Mouse (Mus musculus) lung, postnatal 10 days (tissue): ENCODE measurements around the gene Ttc9b.

Source experiments
- DNase-seq: peaks from one replicate; pipeline ENCODE4 v3.0.0; 2021

Gene Ttc9b

DNA sequence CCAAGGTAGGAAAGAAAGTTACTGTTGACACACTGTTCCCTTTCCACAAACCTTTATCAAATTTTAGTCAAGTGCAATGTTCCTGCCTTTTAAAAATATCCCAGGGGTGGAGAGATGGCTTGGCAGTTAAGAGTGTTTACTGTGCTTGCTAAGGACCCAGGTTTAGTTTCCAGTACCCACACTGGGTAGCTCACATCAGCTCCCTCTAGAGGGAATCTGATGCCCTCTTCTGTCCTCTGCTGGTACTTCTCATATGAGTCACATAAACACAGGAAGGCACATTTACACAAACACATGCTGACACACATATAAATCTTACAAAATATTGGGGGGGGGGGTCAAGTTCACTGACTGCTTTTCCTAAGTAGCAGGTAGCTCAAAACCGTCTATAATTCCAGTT is 9.2 kb upstream of the Ttc9b start:
- no peak for DNase-seq

DNA sequence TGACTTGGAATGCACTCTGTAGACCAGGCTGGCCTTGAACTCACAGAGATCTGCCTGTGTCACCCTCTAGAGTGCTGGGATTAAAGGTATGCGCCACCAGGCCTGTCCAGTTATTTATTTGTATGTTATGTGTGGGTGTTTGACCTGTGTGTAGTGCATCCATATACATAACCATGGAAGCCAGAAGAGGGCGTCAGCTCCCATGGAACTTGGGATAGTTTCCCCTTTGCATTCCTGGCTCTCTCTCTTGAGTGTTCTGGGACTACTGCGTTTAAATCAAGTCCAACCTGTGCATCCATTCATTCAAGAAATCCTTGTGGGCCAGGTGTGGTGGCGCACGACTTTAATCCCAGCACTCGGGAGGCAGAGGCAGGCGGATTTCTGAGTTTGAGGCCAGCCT is 7.2 kb upstream of the Ttc9b start:
- no peak for DNase-seq

DNA sequence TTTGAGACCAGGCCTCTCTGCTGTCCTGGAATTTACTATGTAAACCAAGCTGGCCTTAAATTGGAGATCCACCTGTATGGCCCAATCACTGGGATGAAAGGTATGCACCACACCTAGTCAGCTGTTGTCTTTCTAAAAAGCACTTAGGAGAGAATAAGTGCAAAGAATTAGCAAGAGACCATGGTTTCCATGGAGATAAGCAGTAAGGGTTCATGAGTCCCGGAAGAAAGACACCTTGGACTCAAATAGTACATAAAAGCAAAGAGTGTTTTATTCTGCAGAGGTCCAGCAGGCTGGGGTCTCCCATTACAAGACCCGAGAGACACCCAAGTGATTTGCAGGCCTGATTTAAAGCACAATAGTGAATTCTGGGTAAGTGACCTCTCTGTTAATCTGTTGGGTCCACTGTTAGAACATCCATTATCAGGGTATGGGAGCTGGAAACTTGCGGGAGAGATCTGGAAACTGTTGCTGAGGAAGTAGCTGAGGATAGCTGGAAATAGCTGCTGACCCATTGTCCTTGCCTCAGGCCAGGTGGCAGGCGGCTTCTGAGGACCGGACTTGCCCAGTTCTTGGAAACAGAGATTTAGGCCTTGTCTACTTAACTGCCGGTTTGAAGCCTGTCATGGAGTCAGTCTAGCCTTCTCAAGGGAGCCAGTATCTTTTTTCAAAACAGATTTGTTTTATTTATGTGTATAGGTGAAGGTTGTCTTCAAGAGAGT is 6.3 kb upstream of the Ttc9b start:
- no peak for DNase-seq

DNA sequence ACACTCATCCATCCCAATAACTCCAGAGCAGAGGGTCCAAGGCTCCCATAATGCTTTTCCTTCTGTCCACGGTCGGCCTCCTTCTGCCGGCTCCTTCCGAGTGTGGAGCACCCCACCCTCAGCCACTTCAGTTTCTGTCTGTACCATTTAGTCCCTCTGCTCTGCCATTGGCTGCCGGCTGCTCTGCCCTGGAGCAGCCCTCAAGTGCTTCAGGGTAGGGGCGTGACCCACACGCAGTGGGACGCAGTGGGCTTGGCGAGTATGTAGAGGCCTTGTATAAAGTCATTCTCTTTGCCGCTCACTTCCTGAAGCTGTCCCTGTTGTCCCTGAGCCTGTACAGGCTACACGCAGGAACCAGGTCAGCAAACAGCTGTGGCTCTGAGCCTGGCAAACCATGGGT is 4.0 kb upstream of the Ttc9b start:
- DNase-seq: no peak

- peak; percentile 87 for DNase-seq
Measured at GRCm38 (mm10) chr7:27650949-27651348, 2.8 kb upstream of the Ttc9b start.

DNA sequence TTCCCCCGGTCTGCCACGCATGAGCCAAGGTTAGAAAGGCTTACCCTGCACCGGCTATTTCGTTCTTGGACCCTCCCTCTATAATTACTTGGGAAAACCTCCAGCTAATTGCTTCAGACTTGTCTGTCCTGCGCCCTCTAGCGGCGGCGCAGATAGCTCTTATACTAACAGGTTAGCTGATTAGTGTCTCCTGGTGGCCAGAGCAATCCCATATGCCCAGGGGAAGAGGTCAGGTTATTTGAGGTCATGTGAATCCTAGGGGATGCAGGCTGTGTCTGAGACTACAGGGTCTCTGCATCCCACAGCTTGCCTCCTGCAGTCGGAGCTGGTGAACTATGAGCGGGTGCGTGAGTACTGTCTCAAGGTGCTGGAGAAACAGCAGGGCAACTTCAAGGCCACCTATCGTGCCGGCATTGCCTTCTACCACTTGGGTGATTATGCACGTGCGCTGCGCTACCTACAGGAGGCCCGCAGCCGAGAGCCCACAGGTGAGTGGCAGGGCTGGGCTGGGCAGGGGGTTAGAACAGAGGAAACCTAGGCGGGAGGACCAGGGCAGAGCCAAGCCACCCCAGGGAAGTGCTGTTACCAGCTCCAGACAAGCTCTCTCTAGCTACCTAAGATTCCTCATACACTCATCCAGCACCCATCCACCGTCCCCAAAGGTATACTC is 1.0 kb downstream of the Ttc9b start:
- DNase-seq: peak; percentile 9

DNA sequence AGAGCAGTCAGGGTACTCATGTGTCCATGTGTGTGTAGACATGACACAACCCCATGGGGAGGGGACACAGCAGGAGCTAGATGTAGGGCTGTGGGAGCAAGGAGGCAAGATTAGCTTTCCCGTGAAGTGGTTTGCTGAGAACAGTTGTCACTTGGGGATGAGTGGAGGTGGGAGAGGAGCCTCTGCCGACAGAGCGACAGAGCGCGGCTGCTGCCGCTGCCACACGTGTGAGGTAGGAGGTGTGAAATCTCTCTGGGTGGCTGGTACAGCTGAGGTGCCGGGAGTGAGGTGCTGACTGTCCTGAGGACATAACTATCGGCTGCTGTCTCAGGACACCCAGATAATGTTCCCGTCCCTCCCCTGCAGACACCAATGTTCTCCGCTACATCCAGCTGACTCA is 1.8 kb downstream of the Ttc9b start:
- no peak for DNase-seq

DNA sequence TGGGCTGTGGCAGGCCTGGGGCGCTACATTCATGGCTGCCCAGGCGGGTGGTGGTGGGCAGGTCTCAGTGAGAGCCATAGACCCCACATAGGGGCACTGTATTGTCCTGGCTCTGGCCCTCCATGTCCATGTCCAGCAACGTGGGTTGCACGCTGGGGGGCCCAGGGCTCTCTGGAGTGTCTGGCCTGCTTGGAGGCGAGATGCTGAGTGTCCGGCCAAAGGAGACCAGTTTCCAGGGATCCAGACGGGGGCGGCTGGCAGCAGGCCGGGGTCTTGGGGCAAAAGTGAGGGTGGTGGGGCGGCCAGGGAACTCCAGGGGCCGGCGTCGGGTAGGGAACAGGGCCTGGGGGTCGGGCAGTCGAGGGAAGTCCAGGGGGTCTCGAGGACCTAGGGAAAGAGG is 2.9 kb downstream of the Ttc9b start:
- DNase-seq: no peak

DNA sequence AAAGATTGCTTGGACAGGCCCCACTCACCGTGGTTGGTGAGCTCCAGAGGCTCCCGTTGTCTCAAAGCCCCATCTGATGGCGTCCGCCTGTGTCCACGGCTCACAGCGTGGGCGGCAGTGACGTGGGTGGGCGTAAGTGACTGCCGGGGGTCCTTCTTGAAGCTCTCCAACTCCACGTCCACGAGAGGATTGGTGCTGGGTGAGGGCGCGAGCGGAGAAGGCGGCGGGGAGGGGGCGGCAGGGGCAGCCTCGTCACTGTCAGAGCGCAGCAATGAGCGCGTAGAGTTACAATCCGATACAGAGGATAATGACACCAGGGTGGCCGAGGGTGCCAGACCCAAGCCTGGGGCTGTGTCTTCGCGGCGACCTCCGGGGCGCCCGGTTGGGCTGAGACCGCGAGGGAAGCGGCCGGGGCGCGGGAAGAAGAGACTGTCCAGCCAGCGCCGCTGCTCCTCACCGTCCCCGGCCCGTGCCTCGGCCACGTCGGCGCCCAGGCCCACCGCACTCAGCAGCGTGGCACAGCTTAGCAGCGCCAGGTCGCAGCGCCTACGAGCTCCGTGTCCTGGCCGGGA is 4.2 kb downstream of the Ttc9b start:
- DNase-seq: no peak

GRCm38 (mm10) chr7:27658712-27659663 is 5.3 kb downstream of the Ttc9b start:
- no peak for DNase-seq

- DNase-seq: no peak
Measured at GRCm38 (mm10) chr7:27662038-27662437, 8.3 kb downstream of the Ttc9b start.

DNA sequence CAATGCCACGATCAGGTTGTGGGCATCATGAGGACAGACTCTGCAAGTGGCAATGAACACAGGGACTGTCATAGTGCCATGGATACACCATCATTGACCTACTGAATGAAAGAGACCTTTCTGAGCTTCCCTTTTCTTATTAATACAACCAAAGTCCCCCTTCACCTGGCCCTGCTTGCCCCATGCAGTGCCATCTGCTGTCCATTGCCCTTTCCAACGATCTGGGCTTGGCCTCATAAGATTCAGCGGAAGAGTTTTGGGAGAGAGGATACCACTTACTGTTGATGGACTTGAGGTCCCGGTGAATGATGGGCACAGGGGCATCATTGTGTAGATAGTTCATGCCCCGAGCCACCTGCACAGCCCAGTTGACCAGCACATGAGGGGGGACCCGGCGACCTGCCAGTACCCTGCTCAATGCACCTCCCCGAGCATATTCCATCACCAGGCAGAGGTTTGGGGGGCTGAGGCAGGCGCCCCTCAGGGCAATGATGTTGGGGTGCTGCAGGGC is 19.4 kb downstream of the Ttc9b start:
- DNase-seq: no peak

DNA sequence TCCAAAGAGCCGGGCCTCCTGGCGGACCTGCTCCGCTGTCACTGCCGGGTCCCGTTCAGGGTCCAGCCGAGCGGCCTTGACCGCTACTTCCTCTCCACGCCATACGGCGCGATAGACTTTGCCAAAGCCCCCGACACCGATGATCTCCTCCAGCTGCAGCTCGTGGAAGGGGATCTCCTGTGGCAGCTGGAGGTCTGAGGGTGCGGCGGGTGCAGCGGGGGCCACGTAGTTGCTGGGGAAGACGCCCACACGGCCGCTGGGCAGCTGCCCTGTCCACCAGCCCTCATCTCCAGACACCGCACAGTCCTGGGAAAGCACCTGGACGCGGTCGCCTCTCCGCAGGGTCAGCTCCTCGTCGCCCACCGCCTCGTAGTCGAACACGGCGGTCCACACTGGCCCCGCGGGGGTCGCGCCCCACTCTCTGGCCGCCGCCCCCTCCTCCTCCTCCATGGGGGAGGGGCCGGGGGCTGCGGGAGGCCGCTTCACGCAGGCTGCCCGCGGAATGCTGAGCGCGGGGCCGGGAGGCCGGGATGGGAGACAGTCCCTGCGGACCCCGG is 19.9 kb downstream of the Ttc9b start:
- DNase-seq: peak; percentile 22

DNA sequence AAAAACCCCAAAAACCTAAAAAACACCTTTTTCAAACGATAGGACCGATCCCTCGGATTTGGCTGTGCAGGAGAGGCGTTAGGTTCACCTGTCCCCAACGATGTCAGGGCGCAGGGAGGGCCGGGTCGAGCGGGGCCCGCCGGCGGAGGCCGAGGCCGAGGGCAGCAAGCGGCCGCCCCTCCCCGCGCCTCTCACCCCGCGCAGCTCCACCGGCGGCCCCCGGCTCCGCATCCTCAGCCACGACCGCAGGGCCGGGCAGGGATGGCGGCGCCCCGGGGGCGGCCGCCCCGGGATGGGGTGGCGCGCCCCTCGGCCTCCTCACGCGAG is 20.4 kb downstream of the Ttc9b start:
- no peak for DNase-seq

DNA sequence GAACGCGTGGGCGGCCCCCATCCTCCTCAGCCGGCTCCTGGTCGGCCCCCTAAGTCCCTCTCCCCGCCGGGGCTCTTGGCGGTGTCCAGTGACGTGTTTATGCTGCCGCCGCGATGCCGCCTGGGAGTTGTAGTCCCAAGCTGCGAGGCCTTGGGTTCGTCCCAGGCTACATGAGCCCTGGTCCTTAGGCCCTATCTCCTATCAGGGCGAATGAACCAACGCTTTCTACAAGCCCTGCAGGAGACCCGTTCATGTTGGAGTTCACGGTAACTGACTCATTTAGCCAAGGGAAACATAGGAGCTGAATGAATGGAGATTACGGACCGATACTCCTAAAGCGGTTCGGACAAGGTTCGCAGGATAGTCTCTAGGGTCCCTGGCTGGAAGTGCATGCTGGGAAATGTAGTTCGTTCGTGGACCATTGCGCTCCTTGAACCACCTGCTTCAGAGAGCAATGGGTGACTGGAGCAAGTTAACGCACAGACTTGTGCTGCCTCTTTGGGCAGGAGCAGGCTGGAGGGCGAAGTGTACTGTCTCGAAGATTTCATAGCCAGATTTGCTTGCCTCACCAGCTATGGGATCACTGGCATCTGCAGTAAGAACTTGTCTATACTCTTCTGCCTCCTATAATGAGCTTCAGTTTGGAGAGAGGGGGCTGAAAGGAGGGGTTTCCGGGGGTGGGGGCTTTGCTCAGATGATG is 21.0 kb downstream of the Ttc9b start, which contains the start of gene Map3k10:
TSS of gene Map3k10 (minus strand) at position 77 of the 700 bp plus-strand sequence.
- DNase-seq: peak; percentile 95

DNA sequence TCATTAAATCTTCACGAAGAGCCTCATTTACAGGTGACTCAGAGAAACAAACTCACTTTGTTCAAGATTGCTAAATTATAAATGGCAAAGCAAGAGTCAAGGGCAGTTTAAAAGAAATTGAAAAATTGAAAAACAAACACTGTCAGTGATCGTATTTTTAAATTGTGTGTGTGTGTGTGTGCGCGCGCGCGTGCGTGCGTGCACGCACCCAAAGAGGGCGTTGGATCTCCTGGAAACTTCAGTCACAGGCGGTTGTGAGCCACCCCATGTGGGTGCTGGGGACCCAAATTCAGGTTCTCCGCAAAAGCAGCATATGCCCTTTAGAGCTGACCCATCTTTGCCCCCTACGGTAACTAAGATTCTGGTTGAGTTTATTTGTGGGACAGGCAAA is 21.5 kb downstream of the Ttc9b start:
- no peak for DNase-seq

- DNase-seq: no peak
Measured at GRCm38 (mm10) chr7:27683218-27683617, 29.5 kb downstream of the Ttc9b start.

GRCm38 (mm10) chr7:27685220-27685619 is 31.5 kb downstream of the Ttc9b start:
- no peak for DNase-seq

DNA sequence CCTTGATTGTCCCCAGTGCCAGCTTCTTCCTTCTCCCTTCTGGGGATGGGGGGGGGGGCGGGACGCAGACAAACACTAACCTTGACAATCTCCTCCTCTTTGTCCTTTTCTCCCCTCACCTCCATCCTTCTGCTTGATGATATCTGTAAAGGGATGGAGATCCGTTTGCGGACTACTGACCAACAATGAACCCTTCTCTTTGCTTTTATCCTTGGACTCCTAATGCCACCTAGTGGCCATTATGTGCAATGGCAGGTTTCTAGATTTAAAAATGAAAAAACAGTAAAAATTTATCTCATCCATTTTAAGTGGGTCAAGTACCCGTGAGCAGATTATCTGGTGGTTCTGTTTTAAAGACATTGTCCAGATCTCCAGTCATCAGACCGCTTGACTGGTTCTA is 32.0 kb downstream of the Ttc9b start:
- DNase-seq: peak; percentile 22

DNA sequence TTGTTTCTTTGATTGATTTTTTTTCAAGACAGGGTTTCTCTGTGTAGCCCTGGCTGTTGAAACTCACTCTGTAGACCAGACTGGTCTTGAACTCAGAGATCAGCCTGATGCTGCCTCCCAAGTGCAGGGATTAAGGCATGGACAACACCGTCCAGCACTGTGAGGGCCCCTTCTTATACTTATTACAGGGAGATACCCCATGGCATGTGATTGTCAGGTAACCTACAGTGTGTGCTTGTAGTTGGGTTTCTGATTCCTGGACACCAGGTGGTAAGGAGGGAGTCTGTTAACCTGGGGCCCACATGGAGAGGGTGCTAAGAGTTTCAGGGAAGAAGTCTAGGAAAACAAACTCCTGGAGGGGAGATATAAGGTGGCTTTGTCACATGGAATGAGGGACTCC is 33.3 kb downstream of the Ttc9b start:
- DNase-seq: no peak

DNA sequence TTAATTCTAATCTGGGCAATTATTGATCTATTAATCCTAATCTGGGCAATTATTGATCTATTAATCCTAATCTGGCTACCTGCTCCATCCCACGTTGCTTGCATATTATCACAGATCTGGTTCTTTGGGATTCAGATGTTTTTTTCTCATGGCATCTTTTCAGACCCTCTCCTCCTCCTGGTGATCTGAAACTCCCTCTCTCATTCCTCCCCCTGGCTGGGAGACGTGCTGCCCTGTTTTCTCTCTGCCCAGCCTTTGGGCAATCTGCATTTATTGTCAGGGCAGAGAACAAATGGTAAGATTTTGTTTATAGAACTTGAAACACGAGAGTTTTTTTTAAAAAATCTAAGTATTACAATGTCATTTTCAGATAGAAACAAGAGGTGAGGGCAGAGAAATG is 34.1 kb downstream of the Ttc9b start:
- no peak for DNase-seq

DNA sequence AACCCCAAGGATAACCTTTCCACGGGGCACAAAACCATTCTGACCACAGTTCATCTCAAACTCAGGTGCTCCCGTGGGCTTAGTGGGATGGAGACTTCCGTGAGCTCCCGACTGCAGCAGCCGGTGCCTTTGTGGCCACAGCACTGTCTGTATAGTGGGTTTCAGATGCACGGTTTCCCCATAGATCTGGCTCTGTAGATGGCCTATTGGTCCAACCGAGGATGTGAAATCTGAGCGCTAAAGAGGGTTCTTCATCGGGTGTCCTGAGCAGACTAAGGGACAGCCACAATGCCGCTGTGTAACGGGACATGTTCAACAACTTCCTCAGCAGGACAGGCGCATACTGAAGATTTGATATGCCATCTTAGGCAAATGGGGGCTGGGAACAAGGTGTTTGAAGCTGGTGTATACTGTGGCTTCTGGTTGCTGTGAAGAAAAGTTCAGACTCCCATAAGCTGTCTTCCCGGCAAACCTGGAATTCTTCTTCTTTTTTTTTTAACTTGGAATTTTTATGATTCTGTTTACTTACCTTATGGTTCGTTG is 34.6 kb downstream of the Ttc9b start:
- DNase-seq: no peak
